Mouse (Mus musculus): ENCODE measurements around the gene Olfr690.
"Not testable (repeated sequence)": the region's sequence is repeated elsewhere in the genome, so short reads cannot be mapped to it uniquely, and the experiment has no call there.

Olfr690 gene

DNA sequence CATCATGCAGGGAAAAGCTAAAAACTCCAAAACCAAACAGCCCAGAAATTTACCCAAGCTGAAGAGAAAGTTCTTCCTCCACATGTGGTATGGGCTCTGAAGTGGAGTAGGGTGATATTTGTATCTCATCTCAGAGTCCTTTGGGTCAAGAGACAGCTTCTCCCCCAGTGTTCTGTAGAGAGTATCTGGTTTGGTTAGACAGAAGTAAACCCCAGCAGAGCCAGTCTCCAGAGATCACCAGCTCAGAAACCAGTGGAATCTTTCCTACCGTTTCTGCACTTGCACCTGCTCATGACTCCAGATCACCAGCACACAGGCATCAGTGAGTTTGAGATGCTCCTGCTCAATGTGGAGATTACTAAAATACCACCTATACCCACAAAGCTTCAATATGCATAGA is at the start of gene Olfr690:
TSS of gene Olfr690 (minus strand) at position 101 of the 400 bp plus-strand sequence.
- ChIA-PET CTCF (no interaction called here), POLR2A (no interaction called here)

DNA sequence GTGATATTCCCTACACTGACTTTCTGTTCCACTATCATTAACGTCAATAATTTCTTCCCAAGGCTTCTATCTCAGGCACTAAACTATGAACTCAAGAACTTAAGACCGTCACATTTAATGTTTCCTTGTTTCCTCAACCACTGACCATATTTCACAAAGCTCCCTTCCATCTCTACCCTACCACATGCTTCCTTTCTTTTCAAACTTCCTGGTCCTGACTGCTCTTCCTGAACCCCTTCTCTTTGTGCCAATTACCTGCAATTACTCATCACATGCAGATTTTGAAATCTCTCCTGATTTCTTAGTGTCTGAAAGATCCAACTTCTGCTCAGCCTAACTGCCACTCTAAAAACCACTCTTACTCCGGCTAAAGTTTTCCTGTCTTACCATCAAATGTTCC is 46.4 kb upstream of the Olfr690 start:
- CTCF ChIA-PET: interaction anchor here in 1 of 4 experiments (1.1 kb wide), 1 partner anchor 31 kb away, joined by 4 read pairs; no protein-coding TSS in a partner anchor

GRCm38 (mm10) chr7:105374866-105375265 is 41.0 kb upstream of the Olfr690 start, which contains the start of gene Gm5901:
TSS of gene Gm5901 (plus strand) at chr7:105375038.
- CTCF ChIA-PET: no interaction called here

More for the DNA sequence above, 46.4 kb upstream of the Olfr690 start:
- POLR2A ChIA-PET: interaction anchor here in 2 of 4 experiments (0.7 to 1.4 kb wide), 4 partner anchors 9 to 97 kb away, joined by 3 to 4 read pairs (median 4); partner anchors contain the start of gene Fam160a2 (in 1 of the 2)

DNA sequence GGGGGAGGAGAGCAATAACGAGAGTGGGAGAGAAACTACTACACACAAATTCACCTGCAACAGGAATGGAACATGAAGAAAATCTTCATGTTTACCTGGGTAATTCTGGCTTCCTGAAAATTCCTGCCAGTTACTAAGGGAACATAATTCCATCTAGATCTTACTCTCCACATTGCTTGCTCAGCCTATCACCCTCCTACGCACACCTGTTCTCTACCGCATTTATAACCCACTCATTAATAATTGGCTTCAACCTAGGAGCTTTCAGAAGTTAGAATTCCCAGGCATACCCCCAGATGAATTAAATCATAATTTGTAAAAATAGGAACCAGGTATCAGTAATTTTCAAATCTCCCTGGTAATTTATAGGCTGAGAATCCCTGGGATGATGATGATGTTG is 40.1 kb upstream of the Olfr690 start:
- CTCF ChIA-PET: no interaction called here
- POLR2A ChIA-PET: interaction anchor here in 1 of 4 experiments (1.2 kb wide), 1 partner anchor 26 kb away, joined by 3 read pairs; no protein-coding TSS in a partner anchor

More at GRCm38 (mm10) chr7:105374866-105375265, 41.0 kb upstream of the Olfr690 start, which contains the start of gene Gm5901:
- POLR2A ChIA-PET: interaction anchor here in 1 of 4 experiments (2.0 kb wide), 1 partner anchor 14 kb away, joined by 6 read pairs; no protein-coding TSS in a partner anchor

GRCm38 (mm10) chr7:105373509-105373908 is 39.6 kb upstream of the Olfr690 start:
- CTCF ChIA-PET: interaction anchor here in 1 of 4 experiments (0.6 kb wide), 1 partner anchor 57 kb away, joined by 3 read pairs; no protein-coding TSS in a partner anchor
- POLR2A ChIA-PET: interaction anchor here in 1 of 4 experiments (1.2 kb wide), 1 partner anchor 27 kb away, joined by 3 read pairs; no protein-coding TSS in a partner anchor

GRCm38 (mm10) chr7:105372912-105373311 is 39.0 kb upstream of the Olfr690 start:
- ChIA-PET POLR2A (interaction anchor here in 1 of 4 experiments (1.2 kb wide), 1 partner anchor 27 kb away, joined by 3 read pairs; no protein-coding TSS in a partner anchor), CTCF (interaction anchor here in 1 of 4 experiments (0.6 kb wide), 1 partner anchor 57 kb away, joined by 3 read pairs; no protein-coding TSS in a partner anchor)

DNA sequence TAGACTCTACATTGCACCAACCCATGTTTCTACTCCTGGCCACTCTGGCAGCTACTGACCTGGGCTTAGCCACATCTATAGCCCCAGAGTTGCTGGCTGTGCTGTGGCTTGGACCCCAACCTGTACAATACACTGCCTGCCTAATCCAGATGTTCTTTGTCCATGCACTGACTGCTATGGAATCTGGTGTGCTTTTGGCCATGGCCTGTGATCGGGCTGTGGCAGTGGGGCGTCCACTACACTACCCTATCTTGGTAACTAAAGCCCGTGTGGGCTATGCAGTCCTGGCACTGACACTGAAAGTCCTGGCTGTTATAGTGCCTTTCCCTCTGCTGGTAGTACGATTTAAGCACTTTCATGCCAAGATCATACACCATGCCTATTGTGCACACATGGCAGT is 34.6 kb upstream of the Olfr690 start:
- ChIA-PET CTCF (no interaction called here), POLR2A (interaction anchor here in 1 of 4 experiments (0.6 to 1.5 kb wide), 2 partner anchors 22 to 31 kb away, joined by 3 read pairs; partner anchors contain the start of gene Fam160a2)

- POLR2A ChIA-PET: interaction anchor here in 1 of 4 experiments (0.6 to 1.5 kb wide), 2 partner anchors 23 to 32 kb away, joined by 3 read pairs; partner anchors contain the start of gene Fam160a2
- CTCF ChIA-PET: no interaction called here
Observed at GRCm38 (mm10) chr7:105367930-105368329, 34.0 kb upstream of the Olfr690 start, which contains the start of gene Olfr692. TSS of gene Olfr692 (plus strand) at chr7:105368230.

GRCm38 (mm10) chr7:105367268-105367667 is 33.4 kb upstream of the Olfr690 start:
- ChIA-PET POLR2A (no interaction called here), CTCF (no interaction called here)

DNA sequence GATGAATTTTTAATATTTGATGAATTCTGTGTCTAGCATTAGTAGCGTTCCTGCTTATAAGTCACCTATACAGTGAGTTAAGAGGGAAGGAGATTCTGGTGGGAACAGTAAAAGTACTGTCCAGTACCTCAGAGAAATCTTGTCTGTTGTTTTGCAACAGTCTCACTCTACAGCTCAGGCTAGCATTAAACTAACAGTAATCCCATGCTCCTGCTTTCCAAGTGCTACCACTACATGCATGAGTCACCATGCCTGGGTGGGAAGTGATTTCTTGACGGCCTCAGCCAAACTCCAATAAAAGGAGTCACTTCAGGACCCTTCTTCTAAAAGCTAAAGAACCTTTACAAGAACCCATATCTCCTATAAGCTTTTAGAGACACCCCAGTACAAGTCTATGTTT is 27.8 kb upstream of the Olfr690 start:
- ChIA-PET POLR2A (interaction anchor here in 1 of 4 experiments (0.5 kb wide), 1 partner anchor 189 kb away, joined by 3 read pairs; no protein-coding TSS in a partner anchor), CTCF (no interaction called here)

GRCm38 (mm10) chr7:105356487-105356886 is 22.6 kb upstream of the Olfr690 start:
- POLR2A ChIA-PET, CTCF ChIA-PET: not testable (repeated sequence)

DNA sequence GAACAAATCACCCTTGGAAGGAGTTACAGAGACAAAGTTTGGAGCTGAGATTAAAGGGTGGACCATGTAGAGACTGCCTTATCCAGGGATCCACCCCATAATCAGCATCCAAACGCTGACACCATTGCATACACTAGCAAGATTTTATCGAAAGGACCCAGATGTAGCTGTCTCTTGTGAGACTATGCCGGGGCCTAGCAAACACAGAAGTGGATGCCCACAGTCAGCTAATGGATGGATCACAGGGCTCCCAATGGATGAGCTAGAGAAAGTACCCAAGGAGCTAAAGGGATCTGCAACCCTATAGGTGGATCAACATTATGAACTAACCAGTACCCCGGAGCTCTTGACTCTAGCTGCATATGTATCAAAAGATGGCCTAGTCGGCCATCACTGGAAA is 22.2 kb upstream of the Olfr690 start:
- POLR2A ChIA-PET, CTCF ChIA-PET: not testable (repeated sequence)

- ChIA-PET CTCF (no interaction called here), POLR2A (no interaction called here)
Observed at GRCm38 (mm10) chr7:105342752-105343151, 8.8 kb upstream of the Olfr690 start.

DNA sequence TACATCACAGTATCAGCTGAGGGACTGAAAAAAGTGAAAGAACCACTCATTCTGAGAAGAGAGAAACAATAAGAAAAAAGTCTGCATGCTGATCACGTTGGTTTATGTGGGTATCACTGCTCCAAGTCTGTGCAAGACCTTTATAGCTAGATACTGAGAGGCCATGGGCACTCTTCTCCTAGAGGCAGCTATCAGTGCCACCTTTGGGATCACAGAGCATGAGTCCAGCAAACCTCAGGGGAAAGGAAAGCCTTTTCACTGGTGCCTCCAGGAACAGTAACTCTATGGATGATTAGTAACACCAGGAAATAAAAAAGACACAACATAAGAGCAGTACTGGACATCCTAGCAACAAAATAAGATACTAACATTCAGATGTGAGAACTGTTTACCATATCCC is 8.3 kb upstream of the Olfr690 start, which contains the start of gene Olfr691:
TSS of gene Olfr691 (minus strand) at position 101 of the 400 bp plus-strand sequence.
- ChIA-PET POLR2A (no interaction called here), CTCF (no interaction called here)

DNA sequence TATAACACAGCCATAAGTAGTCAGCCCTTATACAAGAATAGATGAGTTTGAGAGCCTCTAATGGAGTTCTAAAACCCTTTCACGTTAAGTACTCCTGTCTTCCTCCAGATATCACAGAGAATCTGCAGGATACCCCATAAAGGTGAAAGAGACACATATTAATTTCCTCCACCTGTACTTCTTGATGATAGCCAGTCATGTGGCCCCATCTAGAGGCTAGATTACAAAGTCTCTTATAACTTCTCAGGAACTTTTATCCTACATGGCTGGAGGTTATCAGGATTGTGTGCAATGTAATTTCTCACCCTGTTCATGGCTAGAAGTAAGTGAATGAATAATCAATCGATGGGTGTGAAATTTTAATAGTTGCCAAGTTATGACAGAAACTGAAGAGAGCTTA is 8.6 kb downstream of the Olfr690 start:
- POLR2A ChIA-PET: no interaction called here
- CTCF ChIA-PET: interaction anchor here in 1 of 4 experiments (0.6 kb wide), 2 partner anchors 99 to 1271 kb away, joined by 3 read pairs; no protein-coding TSS in a partner anchor

- POLR2A ChIA-PET: no interaction called here
- CTCF ChIA-PET: no interaction called here
Observed at GRCm38 (mm10) chr7:105310865-105311264, 23.0 kb downstream of the Olfr690 start, which contains the start of gene Olfr689. TSS of gene Olfr689 (plus strand) at chr7:105311165.

DNA sequence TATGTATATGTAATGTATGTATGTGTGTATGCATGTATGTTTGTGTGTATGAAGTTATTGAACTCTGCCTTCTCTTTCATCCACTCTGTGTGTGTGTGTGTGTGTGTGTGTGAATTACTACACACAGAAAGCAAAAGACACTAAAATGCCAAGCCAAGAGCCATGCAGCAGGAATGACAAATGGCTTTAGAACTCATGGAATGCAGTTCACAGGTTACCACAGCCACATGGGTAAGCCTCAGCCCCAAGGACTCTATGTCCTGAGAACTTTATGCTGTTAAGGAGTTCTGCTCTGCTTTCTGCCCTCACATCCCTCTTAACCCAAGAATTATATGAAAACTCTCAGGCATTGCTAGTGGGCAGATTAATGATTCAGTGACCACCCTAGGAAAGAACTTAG is 43.9 kb downstream of the Olfr690 start:
- ChIA-PET CTCF (no interaction called here), POLR2A (no interaction called here)

- ChIA-PET CTCF (no interaction called here), POLR2A (no interaction called here)
Observed at GRCm38 (mm10) chr7:105287795-105288194, 46.1 kb downstream of the Olfr690 start, which contains the start of gene Olfr688. TSS of gene Olfr688 (plus strand) at chr7:105288095.

Measured in embryonic stem cell, embryonic (primary cell).